Mouse (Mus musculus): ENCODE data around the gene Zbed3. TPM values are rescaled to one million over a fixed set of nuclear protein-coding genes. Genes with fewer than 3 reads are reported as not detected.

Zbed3 gene
- polyA plus RNA-seq, 1 experiment from 2014 or later = 59.9 TPM

DNA sequence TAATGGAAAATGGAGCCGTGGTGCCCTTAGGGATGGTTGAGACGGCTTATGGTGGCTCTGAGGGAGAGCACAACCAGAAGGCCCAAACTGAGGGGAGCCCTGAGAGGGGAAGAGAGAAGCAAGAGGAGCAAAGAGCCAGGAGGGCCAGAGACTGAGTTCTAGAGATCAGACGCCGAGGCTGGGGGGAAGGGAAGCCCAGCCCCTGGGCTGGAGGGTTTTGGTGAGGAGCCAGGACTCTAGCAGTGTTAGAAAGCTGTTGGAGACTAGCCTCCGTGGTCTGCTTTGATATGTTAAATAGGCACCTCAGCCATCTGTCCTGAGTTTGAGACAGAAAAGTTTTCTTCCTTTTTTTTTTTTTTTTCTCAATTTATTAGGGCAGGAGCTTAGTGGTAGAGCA is 3.9 kb downstream of the Zbed3 start:
- ATAC-seq (ENCODE audit: low read depth) = no peak
- peak overlapping the region; percentile 99 for H3K27ac ChIP-seq (ENCODE audit: low read length)
- 6% methylated on average over 5 of the region's 5 CpGs for WGBS
- H3K27me3 ChIP-seq (ENCODE audit: control insufficient read depth, insufficient read depth, low read depth, low read length) = no peaks in the 10 kb centered on the region
- peaks cover 32% of the 10 kb centered on the region for H3K4me1 ChIP-seq (replicated peaks; ENCODE audit: control insufficient read depth, insufficient read depth, low read length)
- H3K4me3 ChIP-seq (ENCODE audit: low read length) = peak overlapping the region; percentile 74
- H3K4me2 ChIP-seq (ENCODE audit: low read depth, low read length) = peak overlapping the region; percentile 95
- no peaks in the 10 kb centered on the region for H3K36me3 ChIP-seq (ENCODE audit: control insufficient read depth, insufficient read depth, low read length)
- H3K9me3 ChIP-seq (ENCODE audit: control insufficient read depth, low read length) = no peaks in the 10 kb centered on the region
- peak overlapping the region; percentile 95 for H3K9ac ChIP-seq (ENCODE audit: low read length)

DNA sequence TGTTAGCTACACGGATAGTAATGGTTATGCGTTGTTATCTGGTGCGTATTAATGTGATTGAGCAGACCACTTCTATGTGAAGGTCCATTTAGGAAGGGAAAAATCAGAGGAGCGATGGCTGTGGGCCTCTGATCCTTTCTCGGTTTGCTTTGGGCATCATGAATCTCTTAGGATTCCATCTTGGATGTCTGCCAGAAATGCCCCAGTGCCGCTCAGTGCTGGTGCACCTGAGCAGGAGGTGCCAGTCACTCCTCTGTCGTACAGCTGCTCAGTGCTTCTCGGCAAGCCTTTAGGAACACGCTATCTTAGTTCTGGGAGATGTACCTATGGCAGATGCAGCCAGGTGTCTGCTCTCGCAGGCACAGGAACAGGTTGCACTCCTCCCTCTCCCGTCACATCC is 5.4 kb downstream of the Zbed3 start:
- Histone ChIP-seq H3K4me2 (ENCODE audit: low read depth, low read length) (no peak overlapping the region), H3K4me1 (replicated peaks; ENCODE audit: control insufficient read depth, insufficient read depth, low read length) (peaks cover 35% of the 10 kb centered on the region), H3K9ac (ENCODE audit: low read length) (no peak overlapping the region), H3K27me3 (ENCODE audit: control insufficient read depth, insufficient read depth, low read depth, low read length) (no peaks in the 10 kb centered on the region), H3K9me3 (ENCODE audit: control insufficient read depth, low read length) (0 out of 2 replicates have a peak, but pooled peaks cover 3% of the 10 kb centered on the region), H3K4me3 (ENCODE audit: low read length) (no peak overlapping the region), H3K36me3 (ENCODE audit: control insufficient read depth, insufficient read depth, low read length) (no peaks in the 10 kb centered on the region; the same call in 1 of the 2 replicates), H3K27ac (ENCODE audit: low read length) (no peak overlapping the region)
- WGBS = 72% methylated on average over 11 of the region's 11 CpGs
- ATAC-seq (ENCODE audit: low read depth) = no peak

DNA sequence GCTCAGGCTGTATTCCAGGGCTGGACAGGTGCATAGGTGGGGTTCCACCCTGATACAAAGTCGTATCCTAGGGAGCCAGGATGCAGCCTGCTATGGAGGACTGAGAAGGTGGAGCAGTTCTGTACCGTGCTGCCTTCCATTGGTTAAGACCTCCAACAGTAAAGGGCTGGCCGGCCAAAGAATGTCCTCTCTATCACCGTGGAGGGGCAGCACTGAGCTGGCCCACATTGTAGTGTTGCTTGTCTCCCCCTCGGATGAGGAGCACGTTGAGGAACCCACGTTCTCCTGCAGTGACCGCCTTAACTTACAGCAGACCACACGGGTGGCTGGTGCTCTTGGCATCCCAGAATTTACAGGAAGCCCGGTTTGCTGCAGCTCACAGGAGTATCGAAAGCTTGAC is 7.1 kb downstream of the Zbed3 start:
- no peak for ATAC-seq (ENCODE audit: low read depth)
- 52% methylated on average over 11 of the region's 11 CpGs for WGBS
- H3K36me3 ChIP-seq (ENCODE audit: control insufficient read depth, insufficient read depth, low read length) = no peaks in the 10 kb centered on the region; the same call in 1 of the 2 replicates
- no peak overlapping the region for H3K4me3 ChIP-seq (ENCODE audit: low read length)
- H3K27me3 ChIP-seq (ENCODE audit: control insufficient read depth, insufficient read depth, low read depth, low read length) = no peaks in the 10 kb centered on the region
- 0 out of 2 replicates have a peak, but pooled peaks cover 3% of the 10 kb centered on the region for H3K9me3 ChIP-seq (ENCODE audit: control insufficient read depth, low read length)
- no peak overlapping the region for H3K27ac ChIP-seq (ENCODE audit: low read length)
- no peak overlapping the region for H3K4me2 ChIP-seq (ENCODE audit: low read depth, low read length)
- no peak overlapping the region for H3K9ac ChIP-seq (ENCODE audit: low read length)
- peaks cover 35% of the 10 kb centered on the region for H3K4me1 ChIP-seq (replicated peaks; ENCODE audit: control insufficient read depth, insufficient read depth, low read length)

DNA sequence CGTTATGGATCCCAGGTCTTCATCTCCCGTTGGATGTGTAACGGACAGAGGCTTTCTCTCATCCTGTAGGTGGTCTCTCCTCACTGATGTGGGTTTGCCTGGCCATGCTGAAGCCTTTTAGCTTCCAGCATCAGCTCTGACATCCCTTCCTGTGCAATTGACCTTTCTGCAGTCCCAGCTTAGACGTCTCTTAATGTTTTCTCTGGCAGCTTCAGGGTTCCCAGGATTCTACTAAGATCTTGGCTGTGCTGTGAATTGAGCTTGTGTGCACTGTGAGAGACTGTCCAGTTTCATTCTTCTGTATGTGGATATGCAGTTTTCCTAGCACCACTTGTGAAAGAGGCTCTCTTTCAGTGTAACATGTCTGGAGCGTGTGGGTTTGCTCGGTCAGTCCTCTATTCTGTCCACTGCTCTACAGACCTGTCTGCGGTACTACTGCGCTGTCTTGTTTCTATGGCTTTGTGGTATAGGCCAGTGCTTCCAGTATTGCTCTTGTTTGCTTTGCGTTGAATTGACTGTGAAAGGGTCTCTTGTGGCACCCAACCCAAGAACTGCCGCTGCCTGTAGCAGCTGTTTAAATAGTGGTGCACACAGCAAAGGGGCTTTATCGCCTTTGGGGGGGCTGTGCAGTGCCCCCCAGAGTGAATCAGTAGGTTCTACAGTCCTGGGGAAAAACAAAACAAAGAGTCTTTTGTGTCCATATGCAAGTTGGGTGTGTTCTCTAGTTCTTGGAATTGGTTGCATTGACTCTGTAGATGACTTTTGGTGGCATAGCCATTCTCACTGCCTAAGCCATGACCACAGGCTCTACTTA is 8.9 kb downstream of the Zbed3 start:
- 0 out of 2 replicates have a peak, but pooled peaks cover 3% of the 10 kb centered on the region for H3K9me3 ChIP-seq (ENCODE audit: control insufficient read depth, low read length)
- H3K4me3 ChIP-seq (ENCODE audit: low read length) = no peak overlapping the region
- WGBS = 71% methylated on average over 11 of the region's 11 CpGs
- H3K36me3 ChIP-seq (ENCODE audit: control insufficient read depth, insufficient read depth, low read length) = peaks cover 13% of the 10 kb centered on the region
- H3K9ac ChIP-seq (ENCODE audit: low read length) = no peak overlapping the region
- no peak overlapping the region for H3K4me2 ChIP-seq (ENCODE audit: low read depth, low read length)
- H3K4me1 ChIP-seq (replicated peaks; ENCODE audit: control insufficient read depth, insufficient read depth, low read length) = peaks cover 26% of the 10 kb centered on the region
- ATAC-seq (ENCODE audit: low read depth) = no peak
- H3K27ac ChIP-seq (ENCODE audit: low read length) = no peak overlapping the region
- no peaks in the 10 kb centered on the region for H3K27me3 ChIP-seq (ENCODE audit: control insufficient read depth, insufficient read depth, low read depth, low read length)

DNA sequence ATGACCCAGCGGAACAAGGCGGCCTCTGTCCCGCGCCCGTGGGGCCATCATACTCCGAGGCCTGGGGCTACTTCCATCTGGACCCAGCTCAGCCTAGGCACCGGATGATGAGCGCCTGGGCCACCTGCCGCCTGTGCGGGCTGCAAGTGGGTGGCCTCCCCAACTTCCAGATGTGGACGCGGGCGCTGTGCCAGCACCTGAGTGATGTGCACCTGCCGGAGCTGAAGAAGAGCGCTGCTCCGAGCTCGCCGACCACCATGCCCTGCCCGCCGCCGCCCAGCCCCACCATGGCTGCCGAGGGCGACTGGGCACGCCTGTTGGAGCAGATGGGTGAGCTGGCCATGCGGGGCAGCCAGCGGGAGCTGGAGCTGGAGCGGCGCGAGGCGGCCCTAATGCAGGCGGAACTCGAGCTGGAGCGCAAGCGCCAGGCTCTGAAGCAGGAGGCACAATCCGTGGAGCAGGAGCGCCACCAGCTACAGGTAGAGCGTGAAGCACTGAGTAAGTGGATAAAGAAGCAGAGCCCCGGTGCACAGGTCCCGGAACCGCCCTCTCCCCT is 12.8 kb downstream of the Zbed3 start:
- no peak for ATAC-seq (ENCODE audit: low read depth)
- WGBS = 74% methylated on average over 33 of the region's 40 CpGs
- Histone ChIP-seq H3K36me3 (ENCODE audit: control insufficient read depth, insufficient read depth, low read length) (peaks cover 29% of the 10 kb centered on the region), H3K27me3 (ENCODE audit: control insufficient read depth, insufficient read depth, low read depth, low read length) (no peaks in the 10 kb centered on the region), H3K9ac (ENCODE audit: low read length) (no peak overlapping the region), H3K4me2 (ENCODE audit: low read depth, low read length) (no peak overlapping the region), H3K27ac (ENCODE audit: low read length) (no peak overlapping the region), H3K4me3 (ENCODE audit: low read length) (no peak overlapping the region), H3K4me1 (replicated peaks; ENCODE audit: control insufficient read depth, insufficient read depth, low read length) (peaks cover 11% of the 10 kb centered on the region), H3K9me3 (ENCODE audit: control insufficient read depth, low read length) (0 out of 2 replicates have a peak, but pooled peaks cover 3% of the 10 kb centered on the region)

DNA sequence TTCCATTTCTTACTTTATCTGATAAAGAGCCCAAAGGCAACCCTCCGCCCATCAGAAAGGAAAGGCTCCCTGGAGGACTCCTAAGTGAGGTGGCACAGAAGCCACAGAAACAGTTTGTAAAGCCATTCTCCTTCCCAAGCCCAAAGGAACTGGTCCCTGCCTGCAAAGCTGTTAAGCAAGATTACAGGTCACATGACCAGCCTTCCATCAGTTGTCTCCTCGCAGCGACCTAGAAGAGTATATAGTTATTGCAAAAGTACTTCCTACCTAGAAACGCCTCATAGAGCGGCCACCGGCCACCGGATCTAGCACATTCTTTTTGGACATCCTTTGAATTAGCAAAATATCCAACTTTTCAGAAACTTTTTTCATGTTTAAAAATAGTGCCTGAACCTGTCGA is 20.1 kb downstream of the Zbed3 start:
- H3K4me2 ChIP-seq (ENCODE audit: low read depth, low read length) = no peak overlapping the region
- no peaks in the 10 kb centered on the region for H3K27me3 ChIP-seq (ENCODE audit: control insufficient read depth, insufficient read depth, low read depth, low read length)
- H3K9me3 ChIP-seq (ENCODE audit: control insufficient read depth, low read length) = no peaks in the 10 kb centered on the region
- no peak overlapping the region for H3K4me3 ChIP-seq (ENCODE audit: low read length)
- WGBS = 83% methylated on average over 8 of the region's 8 CpGs
- ATAC-seq (ENCODE audit: low read depth) = no peak
- H3K27ac ChIP-seq (ENCODE audit: low read length) = no peak overlapping the region
- no peaks in the 10 kb centered on the region for H3K4me1 ChIP-seq (replicated peaks; ENCODE audit: control insufficient read depth, insufficient read depth, low read length)
- no peak overlapping the region for H3K9ac ChIP-seq (ENCODE audit: low read length)
- H3K36me3 ChIP-seq (ENCODE audit: control insufficient read depth, insufficient read depth, low read length) = peaks cover 13% of the 10 kb centered on the region

DNA sequence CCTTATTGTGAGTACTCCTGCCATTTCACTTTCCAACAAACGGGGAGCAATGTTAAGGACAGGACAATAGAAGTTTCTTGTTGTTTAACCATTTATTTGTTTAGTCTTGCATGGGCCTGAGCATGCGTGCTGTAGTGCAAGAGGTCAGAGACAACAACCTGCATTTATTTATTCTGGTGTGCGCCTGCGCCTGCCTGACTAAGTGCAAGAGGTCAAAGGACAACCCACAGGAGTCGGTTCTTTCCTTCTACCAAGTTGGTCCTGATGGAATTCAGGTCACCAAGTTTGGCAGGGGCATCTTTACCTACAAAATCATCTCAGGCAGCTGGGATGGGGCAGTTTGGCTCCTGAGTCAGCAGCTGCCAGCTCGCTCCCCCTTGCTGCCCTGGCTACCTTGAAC is 22.5 kb downstream of the Zbed3 start:
- Histone ChIP-seq H3K4me2 (ENCODE audit: low read depth, low read length) (no peak overlapping the region), H3K36me3 (ENCODE audit: control insufficient read depth, insufficient read depth, low read length) (peaks cover 11% of the 10 kb centered on the region), H3K27me3 (ENCODE audit: control insufficient read depth, insufficient read depth, low read depth, low read length) (no peaks in the 10 kb centered on the region), H3K9ac (ENCODE audit: low read length) (no peak overlapping the region), H3K4me1 (replicated peaks; ENCODE audit: control insufficient read depth, insufficient read depth, low read length) (no peaks in the 10 kb centered on the region), H3K27ac (ENCODE audit: low read length) (no peak overlapping the region), H3K4me3 (ENCODE audit: low read length) (no peak overlapping the region), H3K9me3 (ENCODE audit: control insufficient read depth, low read length) (no peaks in the 10 kb centered on the region)
- 58% methylated on average over 6 of the region's 6 CpGs for WGBS
- no peak for ATAC-seq (ENCODE audit: low read depth)

DNA sequence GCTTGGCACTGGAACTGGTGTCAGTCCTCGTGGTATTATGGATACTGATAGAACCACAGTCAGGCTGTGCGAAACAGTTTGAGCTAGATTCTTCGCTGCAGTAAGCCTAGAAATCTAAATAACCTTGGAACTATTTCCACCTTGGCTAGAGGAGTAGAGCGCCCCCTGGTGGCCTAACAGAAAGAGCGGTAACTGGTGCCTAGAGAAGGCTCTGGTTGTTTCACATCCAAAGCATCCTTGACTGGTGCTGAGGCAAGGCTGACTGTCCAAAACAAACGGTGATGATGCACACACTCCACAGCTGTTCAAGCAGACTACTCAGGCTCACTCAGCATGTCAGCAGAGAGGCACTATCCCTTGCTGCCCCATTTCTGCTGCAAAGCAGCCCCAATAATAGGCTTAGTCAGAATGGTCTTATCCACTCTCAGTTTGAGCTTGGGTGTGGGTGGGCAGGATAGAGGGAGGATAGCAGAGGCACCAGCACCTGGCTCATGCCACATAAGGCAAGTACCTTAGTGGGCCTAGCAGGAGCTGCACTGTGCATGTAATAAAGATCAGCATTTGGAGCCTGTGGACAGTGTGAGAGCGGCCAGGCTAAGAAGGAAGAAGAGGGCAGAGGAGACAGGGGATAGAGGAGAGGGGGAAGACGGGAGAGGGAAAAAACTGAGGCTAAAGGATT is 23.7 kb downstream of the Zbed3 start:
- Histone ChIP-seq H3K4me2 (ENCODE audit: low read depth, low read length) (no peak overlapping the region), H3K9ac (ENCODE audit: low read length) (no peak overlapping the region), H3K4me1 (replicated peaks; ENCODE audit: control insufficient read depth, insufficient read depth, low read length) (no peaks in the 10 kb centered on the region), H3K27me3 (ENCODE audit: control insufficient read depth, insufficient read depth, low read depth, low read length) (no peaks in the 10 kb centered on the region), H3K9me3 (ENCODE audit: control insufficient read depth, low read length) (no peaks in the 10 kb centered on the region), H3K27ac (ENCODE audit: low read length) (no peak overlapping the region), H3K4me3 (ENCODE audit: low read length) (no peak overlapping the region), H3K36me3 (ENCODE audit: control insufficient read depth, insufficient read depth, low read length) (peaks cover 21% of the 10 kb centered on the region)
- ATAC-seq (ENCODE audit: low read depth) = 0 out of 2 replicates have a peak, but pooled peaks have one; percentile 45
- WGBS = 33% methylated on average over 8 of the region's 8 CpGs

DNA sequence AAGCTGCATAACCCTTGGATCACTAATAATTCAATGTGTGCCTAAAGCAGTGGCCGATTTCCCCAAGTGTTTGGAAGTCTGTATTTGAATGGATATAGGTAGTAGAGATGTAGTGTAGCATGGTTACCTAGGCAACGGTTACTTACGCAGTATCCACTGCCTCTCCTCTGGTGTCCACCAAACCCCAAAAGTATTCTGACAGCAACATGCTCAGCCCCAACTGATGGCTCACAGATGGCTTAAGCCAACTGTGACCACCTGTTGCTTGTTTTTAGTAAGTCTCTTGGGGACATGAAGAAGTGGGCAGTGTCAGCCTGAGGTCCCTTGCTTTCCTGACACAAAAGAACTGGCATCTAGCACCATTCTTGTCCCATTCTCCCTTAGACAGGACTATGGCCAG is 25.1 kb downstream of the Zbed3 start:
- no peak overlapping the region for H3K27ac ChIP-seq (ENCODE audit: low read length)
- H3K4me2 ChIP-seq (ENCODE audit: low read depth, low read length) = no peak overlapping the region
- H3K4me3 ChIP-seq (ENCODE audit: low read length) = no peak overlapping the region
- no peak for ATAC-seq (ENCODE audit: low read depth)
- H3K9me3 ChIP-seq (ENCODE audit: control insufficient read depth, low read length) = no peaks in the 10 kb centered on the region
- no peak overlapping the region for H3K9ac ChIP-seq (ENCODE audit: low read length)
- 90% methylated on average over 3 of the region's 3 CpGs for WGBS
- no peaks in the 10 kb centered on the region for H3K27me3 ChIP-seq (ENCODE audit: control insufficient read depth, insufficient read depth, low read depth, low read length)
- H3K36me3 ChIP-seq (ENCODE audit: control insufficient read depth, insufficient read depth, low read length) = peaks cover 27% of the 10 kb centered on the region
- no peaks in the 10 kb centered on the region for H3K4me1 ChIP-seq (replicated peaks; ENCODE audit: control insufficient read depth, insufficient read depth, low read length)
